Mouse (Mus musculus) kidney, postnatal 0 days (tissue): ENCODE measurements at regions not wholly inside any gene's neighbourhood (a gene's known extent, or its start where the extent isn't known, plus 50 kb on each side); places are given as distances from the start of the nearest gene placed in this dataset.

Source experiments
- ATAC-seq: fragments of 200-750 bp; cut with Nextera tagmentation; replicated peaks from 2 replicates; pipeline ENCODE4 v1.8.0; 2017; ENCODE audit warnings: low read depth, moderate number of reproducible peaks, moderate TSS enrichment, moderate library complexity; ENCODE audit not compliant: low FRiP score
- DNase-seq: peaks from one replicate; pipeline ENCODE4 v3.0.0-alpha.2; 2016; ENCODE audit warnings: low spot score
- H3K27ac ChIP-seq: fragments of 300-500 bp; sonication (generic); 2 replicates; pipeline ENCODE4 v1.5.1; 2014; ENCODE audit warnings: mild to moderate bottlenecking
- H3K27me3 ChIP-seq: fragments of 300-500 bp; sonication (generic); 2 replicates; pipeline ENCODE4 v1.6.1; 2014; ENCODE audit warnings: low read length, mixed read lengths; ENCODE audit not compliant: insufficient read depth
- H3K36me3 ChIP-seq: fragments of 300-500 bp; sonication (generic); 2 replicates; pipeline ENCODE4 v1.6.1; 2014; ENCODE audit warnings: low read length, mixed read lengths; ENCODE audit not compliant: insufficient read depth
- H3K4me1 ChIP-seq: fragments of 300-500 bp; sonication (generic); replicated peaks from 2 replicates; pipeline ENCODE4 v1.6.1; 2014; ENCODE audit warnings: antibody characterized with exemption, low read length, mixed read lengths; ENCODE audit not compliant: insufficient read depth
- H3K4me2 ChIP-seq: fragments of 300-500 bp; sonication (generic); 2 replicates; pipeline ENCODE4 v1.6.1; 2014; ENCODE audit warnings: mild to moderate bottlenecking, low read length, moderate library complexity, mixed read lengths
- H3K4me3 ChIP-seq: fragments of 300-500 bp; sonication (generic); replicated peaks from 2 replicates; pipeline ENCODE4 v1.5.1; 2014; ENCODE audit warnings: low read depth, low read length
- H3K9ac ChIP-seq: fragments of 300-500 bp; sonication (generic); 2 replicates; pipeline ENCODE4 v1.6.1; 2014; ENCODE audit warnings: low read depth, low read length
- H3K9me3 ChIP-seq: fragments of 300-500 bp; sonication (generic); replicated peaks from 2 replicates; pipeline ENCODE4 v1.6.1; 2016; ENCODE audit warnings: low read length, inconsistent platforms, mixed read lengths
- CTCF ChIP-seq: IDR thresholded peaks from 2 replicates; pipeline ENCODE4 v1.5.1; 2016; ENCODE audit warnings: antibody characterized with exemption, low read depth, mild to moderate bottlenecking, moderate library complexity
- WGBS: fragments of 180-500 bp; shearing (Covaris S2); extraction: QIAGEN DNeasy Blood & Tissue Kit; methylation state at CpG from one replicate; pipeline ENCODE4 v1.1.7; 2014; 5-methylcytosine and 5-hydroxymethylcytosine counted together

DNA sequence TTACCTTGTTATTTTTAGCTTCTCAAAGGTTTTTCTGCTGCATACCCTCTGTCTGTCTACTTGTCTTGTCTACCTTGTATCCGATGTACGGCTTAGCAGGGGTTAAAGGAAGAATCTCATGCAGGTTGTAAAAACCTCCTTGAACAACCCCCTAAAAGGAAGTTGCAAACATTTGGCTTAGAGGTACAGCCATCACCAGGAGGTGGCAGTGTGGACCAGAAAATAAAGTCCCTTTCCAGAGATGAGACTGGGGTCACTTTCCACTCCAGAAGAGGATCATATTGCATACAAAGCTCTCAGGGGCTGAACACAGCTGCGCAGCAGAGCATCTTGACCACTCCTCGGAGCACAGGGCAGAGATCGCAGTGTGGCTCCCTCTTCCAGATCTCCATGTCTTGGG, 109.0 kb upstream of the Ralgapa2 start:
- H3K36me3 ChIP-seq, result no peaks in the 10 kb centered on the region
- WGBS, result 7% methylated on average over 5 of the region's 5 CpGs
- ATAC-seq, result peak; percentile 59; the same call in 1 of the 2 replicates

DNA sequence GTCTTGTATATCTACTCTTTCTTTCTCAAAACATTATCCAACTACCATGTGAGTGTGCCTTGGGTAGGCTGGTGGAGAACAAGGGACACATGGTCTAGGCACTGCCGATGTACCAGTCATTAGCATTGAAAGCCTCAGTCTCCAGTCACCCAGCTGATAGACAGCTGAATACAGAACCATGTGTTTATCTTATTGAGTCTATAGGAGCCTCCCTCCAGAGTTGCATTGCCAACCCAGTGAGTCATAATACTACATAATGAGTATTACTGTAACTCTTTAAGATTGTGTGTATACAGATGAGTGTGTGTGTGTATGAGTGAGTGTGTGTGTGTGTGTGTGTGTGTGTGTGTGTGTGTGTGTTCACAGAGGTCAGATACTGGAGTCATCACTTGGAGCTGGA, 110.9 kb upstream of the Ralgapa2 start:
- Histone ChIP-seq H3K9me3 (no peaks in the 10 kb centered on the region), H3K36me3 (no peaks in the 10 kb centered on the region), H3K27me3 (no peaks in the 10 kb centered on the region; the same call in 1 of the 2 replicates), H3K9ac (no peak overlapping the region), H3K4me3 (no peak overlapping the region), H3K4me2 (no peak overlapping the region), H3K27ac (no peak overlapping the region), H3K4me1 (no peaks in the 10 kb centered on the region)
- ATAC-seq (no peak), DNase-seq (no peak)
- TF ChIP-seq CTCF, result no peak
- WGBS, result 93% methylated on average over 1 of the region's 1 CpGs

More for the DNA sequence above, 109.0 kb upstream of the Ralgapa2 start:
- H3K9ac ChIP-seq, result no peak overlapping the region
- no peak overlapping the region for H3K27ac ChIP-seq
- H3K4me2 ChIP-seq, result no peak overlapping the region
- peak; percentile 80 for TF ChIP-seq CTCF
- no peaks in the 10 kb centered on the region for H3K9me3 ChIP-seq
- DNase-seq, result peak; percentile 88
- no peaks in the 10 kb centered on the region; the same call in 1 of the 2 replicates for H3K27me3 ChIP-seq
- H3K4me3 ChIP-seq, result no peak overlapping the region
- no peaks in the 10 kb centered on the region for H3K4me1 ChIP-seq

DNA sequence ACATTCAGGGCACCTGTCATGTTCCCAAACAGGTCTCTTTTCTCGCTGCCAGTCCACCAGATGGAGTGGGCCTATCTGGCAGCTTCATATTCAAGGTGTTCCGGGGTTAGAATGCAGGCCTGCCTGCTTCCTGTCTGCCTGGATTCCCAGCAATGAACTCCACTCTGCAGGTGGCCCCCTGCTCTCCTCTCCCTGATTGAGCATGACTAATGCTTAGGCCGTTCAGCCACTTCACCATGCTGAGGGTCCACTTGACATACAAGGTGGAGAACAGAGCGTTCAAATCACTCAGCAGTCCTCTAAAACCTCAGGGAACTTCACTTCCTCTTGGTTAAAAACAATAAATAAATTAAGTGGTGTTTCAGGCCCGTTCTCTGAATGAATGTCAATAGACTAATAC, 112.1 kb upstream of the Ralgapa2 start:
- Histone ChIP-seq H3K36me3 (no peaks in the 10 kb centered on the region), H3K9ac (no peak overlapping the region), H3K4me1 (no peaks in the 10 kb centered on the region), H3K9me3 (no peaks in the 10 kb centered on the region), H3K4me3 (no peak overlapping the region), H3K4me2 (no peak overlapping the region), H3K27ac (no peak overlapping the region), H3K27me3 (no peaks in the 10 kb centered on the region; the same call in 1 of the 2 replicates)
- WGBS, result 46% methylated on average over 5 of the region's 5 CpGs
- no peak for ATAC-seq
- no peak for TF ChIP-seq CTCF
- no peak for DNase-seq

DNA sequence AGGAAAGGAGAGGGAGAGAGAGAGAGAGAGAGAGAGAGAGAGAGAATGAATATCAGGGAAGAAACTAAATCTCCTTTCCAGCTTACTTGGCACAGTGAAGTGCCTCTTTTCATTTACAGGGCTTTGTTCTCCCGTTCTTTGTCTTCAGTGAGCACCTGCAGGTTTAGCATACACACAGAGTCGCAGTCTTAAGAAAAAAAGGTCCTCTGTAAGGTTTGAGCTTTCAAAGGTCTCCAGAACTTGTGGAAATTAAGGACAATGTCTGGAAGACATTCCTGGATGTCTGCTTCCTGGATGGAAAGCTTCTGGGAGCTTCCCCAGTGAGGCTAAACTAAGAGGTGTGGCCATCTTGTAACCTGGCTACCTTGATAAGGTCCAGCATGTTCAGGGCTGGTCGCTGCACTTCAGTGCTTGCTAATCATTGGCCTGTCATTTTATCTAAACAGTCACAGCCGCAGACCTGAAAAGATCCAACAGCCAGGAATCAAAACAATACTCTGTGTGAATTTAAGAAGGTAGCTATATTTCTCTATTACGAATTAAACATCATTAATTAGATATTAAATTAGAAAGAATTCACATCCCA, 113.1 kb upstream of the Ralgapa2 start:
- Histone ChIP-seq H3K9me3 (no peaks in the 10 kb centered on the region), H3K4me1 (no peaks in the 10 kb centered on the region), H3K27me3 (no peaks in the 10 kb centered on the region; the same call in 1 of the 2 replicates), H3K4me3 (no peak overlapping the region), H3K27ac (no peak overlapping the region), H3K9ac (no peak overlapping the region), H3K4me2 (no peak overlapping the region), H3K36me3 (no peaks in the 10 kb centered on the region)
- ATAC-seq (no peak), DNase-seq (no peak)
- no peak for TF ChIP-seq CTCF
- WGBS, result 45% methylated on average over 5 of the region's 5 CpGs

DNA sequence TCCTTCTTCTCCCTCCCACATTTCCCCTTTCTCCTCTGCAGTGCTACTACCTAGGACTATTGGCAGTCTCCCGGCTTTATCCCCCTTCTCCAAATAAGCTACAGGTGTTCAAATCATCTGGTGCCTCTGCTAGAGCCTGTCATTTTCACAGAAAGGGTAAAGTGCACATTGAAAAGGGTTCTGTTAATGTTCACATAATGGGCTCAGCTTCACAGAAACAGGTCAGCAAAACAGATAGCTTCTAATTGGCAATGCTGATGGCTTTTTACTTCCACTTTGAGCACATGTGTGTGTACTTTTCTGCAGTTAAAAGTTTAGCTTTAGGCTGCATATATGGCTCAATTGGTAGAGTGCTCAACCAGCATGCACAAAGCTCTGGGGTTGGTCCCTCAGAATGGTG, 114.4 kb upstream of the Ralgapa2 start:
- Histone ChIP-seq H3K4me3 (no peak overlapping the region), H3K9me3 (no peaks in the 10 kb centered on the region), H3K36me3 (no peaks in the 10 kb centered on the region), H3K27ac (no peak overlapping the region), H3K27me3 (no peaks in the 10 kb centered on the region; the same call in 1 of the 2 replicates), H3K4me2 (no peak overlapping the region), H3K4me1 (no peaks in the 10 kb centered on the region), H3K9ac (no peak overlapping the region)
- ATAC-seq (no peak), DNase-seq (no peak)
- TF ChIP-seq CTCF, result no peak
- WGBS, result 50% methylated on average over 1 of the region's 1 CpGs

DNA sequence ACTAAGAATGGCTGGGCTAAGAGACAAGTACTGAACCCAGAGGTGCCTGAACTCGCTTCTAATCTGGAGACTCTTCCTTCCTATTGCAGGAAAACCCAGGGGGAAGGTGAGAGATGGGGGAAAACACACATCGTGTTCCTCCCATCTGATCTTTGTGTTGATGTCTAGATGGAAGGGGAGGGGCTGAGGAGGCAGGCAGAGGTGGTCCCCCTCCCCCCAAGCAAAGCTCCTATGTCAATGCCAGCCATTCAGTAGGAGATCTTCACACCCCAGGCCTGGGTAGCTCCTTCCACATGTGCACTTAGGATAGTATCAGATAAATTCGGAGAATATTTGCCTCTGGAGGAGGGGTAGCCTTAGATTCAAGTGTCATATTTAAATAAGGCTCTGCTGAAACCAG, 118.0 kb upstream of the Ralgapa2 start:
- Histone ChIP-seq H3K4me3 (no peak overlapping the region), H3K27me3 (no peaks in the 10 kb centered on the region), H3K4me1 (no peaks in the 10 kb centered on the region), H3K9ac (no peak overlapping the region), H3K4me2 (no peak overlapping the region), H3K36me3 (no peaks in the 10 kb centered on the region), H3K9me3 (no peaks in the 10 kb centered on the region), H3K27ac (no peak overlapping the region)
- WGBS, result 74% methylated on average over 3 of the region's 3 CpGs
- no peak for DNase-seq
- no peak for TF ChIP-seq CTCF
- ATAC-seq, result no peak

DNA sequence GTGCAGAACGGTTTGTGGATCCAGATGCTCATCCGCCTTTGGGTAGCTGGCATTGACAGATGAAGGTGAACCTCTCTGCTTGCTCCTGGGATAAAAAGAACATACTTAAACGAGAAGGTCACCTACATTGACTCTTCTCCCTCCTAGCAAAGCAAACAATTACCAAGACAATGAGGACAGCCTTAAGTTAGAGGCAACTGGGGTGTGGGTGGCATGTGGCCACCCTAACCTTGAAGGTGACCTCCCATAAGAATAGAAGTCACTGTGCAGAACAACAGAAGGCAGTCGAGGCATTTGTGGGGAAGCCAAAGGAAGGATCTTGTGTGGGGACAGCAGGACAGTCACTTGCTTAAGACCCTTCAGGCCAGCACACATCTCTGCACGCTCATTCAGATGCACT, 119.0 kb upstream of the Ralgapa2 start:
- H3K27me3 ChIP-seq, result no peaks in the 10 kb centered on the region
- H3K9ac ChIP-seq, result no peak overlapping the region
- ATAC-seq, result no peak
- no peak for TF ChIP-seq CTCF
- 74% methylated on average over 5 of the region's 5 CpGs for WGBS
- H3K4me1 ChIP-seq, result no peaks in the 10 kb centered on the region
- H3K4me2 ChIP-seq, result no peak overlapping the region
- H3K4me3 ChIP-seq, result no peak overlapping the region
- no peak for DNase-seq
- H3K9me3 ChIP-seq, result no peaks in the 10 kb centered on the region
- no peaks in the 10 kb centered on the region for H3K36me3 ChIP-seq
- no peak overlapping the region for H3K27ac ChIP-seq
